Mouse (Mus musculus) ovary, adult 18-20 months (tissue): Measurements from ENCODE around the gene Rhox2a.
"Not testable (repeated sequence)": the region's sequence is repeated elsewhere in the genome, so short reads cannot be mapped to it uniquely, and the experiment has no call there.

ENCODE experiments used
- DNase-seq: peaks from one replicate; pipeline ENCODE4 v3.0.0; 2022; ENCODE audit warnings: low spot score, mixed read lengths

Gene Rhox2a

GRCm38 (mm10) chrX:37244676-37245075, at the start of gene Rhox2a:
TSS of gene Rhox2a (plus strand) at chrX:37244976.
- not testable (repeated sequence) for DNase-seq

GRCm38 (mm10) chrX:37198676-37199075, 46.1 kb upstream of the Rhox2a start:
- DNase-seq: no peak

- DNase-seq: no peak
These were observed 33.8 kb upstream of the Rhox2a start, which contains the start of gene Gm9 for GRCm38 (mm10) chrX:37210941-37211340. TSS of gene Gm9 (minus strand) at chrX:37211041.

- not testable (repeated sequence) for DNase-seq
These were observed 22.6 kb upstream of the Rhox2a start, which contains the start of gene Rhox1 for GRCm38 (mm10) chrX:37222158-37222557. TSS of gene Rhox1 (minus strand) at chrX:37222258.

GRCm38 (mm10) chrX:37249619-37250018, 4.8 kb downstream of the Rhox2a start, which contains the start of gene Rhox3a:
TSS of gene Rhox3a (plus strand) at chrX:37249919.
- DNase-seq: not testable (repeated sequence)

GRCm38 (mm10) chrX:37265038-37265437, 20.3 kb downstream of the Rhox2a start, which contains the start of gene Rhox4a:
TSS of gene Rhox4a (plus strand) at chrX:37265338.
- not testable (repeated sequence) for DNase-seq
